Mouse (Mus musculus) liver, embryonic 14 days (tissue): ENCODE results near the gene Rasip1. TPM values are rescaled to one million over a fixed set of nuclear protein-coding genes. Genes with fewer than 3 reads are reported as not detected.

Source experiments
- polyA plus RNA-seq: library from polyadenylated mRNA; depleted of rRNA; stranded (reverse); fragments of >200 nt; gene quantifications from 2 replicates; pipeline ENCODE4 v1.2.3, GENCODE M21; 2012; rRNA removed

The Rasip1 gene
- polyA plus RNA-seq: 2.0 and 2.2 TPM in 2 replicates

DNA sequence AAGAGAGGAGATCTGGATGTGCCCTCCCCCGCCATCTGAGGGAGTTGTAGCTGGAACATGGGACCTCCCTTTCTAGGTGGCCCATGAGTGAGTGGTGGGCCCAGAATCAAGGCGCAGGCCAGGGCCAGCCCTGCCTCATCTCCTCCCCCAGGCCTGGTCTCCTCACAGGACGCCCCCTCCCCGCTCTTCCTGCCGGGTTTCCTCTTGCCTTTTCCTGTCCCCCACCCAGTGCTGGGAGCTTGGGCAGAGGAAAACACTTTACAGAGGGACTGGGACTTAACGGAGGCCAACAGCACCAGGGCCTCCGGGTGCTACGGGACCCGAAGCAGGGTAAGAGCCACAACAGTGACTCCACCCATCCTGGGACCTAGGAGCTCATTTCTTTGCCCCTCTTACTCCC lies at the start of gene Rasip1:
Gene Rasip1 (plus strand): TSS at position 228 of the 400 bp plus-strand sequence.

DNA sequence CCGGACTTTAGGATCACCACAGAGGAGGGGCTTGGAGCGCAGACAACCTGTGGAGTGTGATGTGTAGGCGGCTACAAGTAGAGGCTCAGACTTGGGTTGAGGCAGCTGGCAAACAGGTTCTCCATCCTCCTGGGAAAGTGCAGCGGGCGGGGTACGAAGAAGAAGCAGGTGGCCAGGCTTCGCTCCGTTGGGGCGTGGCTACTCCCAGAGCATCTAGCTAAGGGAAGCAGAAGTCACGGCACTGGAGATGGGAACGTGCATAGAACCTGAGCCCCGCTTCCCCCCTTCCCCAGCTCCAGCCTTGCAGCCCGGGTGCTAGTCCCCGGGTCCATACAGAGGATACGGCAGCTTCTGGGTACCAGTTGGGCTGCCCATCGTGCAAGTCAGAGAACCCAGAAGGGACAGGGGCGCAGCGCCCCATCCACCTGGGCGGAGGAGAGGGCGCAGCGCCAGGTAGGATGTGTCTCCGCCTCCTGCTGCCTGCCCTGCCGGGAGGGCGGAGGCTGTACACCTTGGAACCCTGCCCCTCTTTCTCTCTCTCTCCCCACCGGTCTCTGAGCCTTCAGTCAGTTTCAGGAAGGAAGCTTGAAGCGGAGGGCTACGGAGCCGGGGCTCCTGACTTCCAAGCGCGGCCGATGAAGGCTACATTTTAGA lies 10.1 kb upstream of the Rasip1 start, which contains the start of gene Fut1:
Gene Fut1 (plus strand): TSS at position 248 of the 654 bp plus-strand sequence.

DNA sequence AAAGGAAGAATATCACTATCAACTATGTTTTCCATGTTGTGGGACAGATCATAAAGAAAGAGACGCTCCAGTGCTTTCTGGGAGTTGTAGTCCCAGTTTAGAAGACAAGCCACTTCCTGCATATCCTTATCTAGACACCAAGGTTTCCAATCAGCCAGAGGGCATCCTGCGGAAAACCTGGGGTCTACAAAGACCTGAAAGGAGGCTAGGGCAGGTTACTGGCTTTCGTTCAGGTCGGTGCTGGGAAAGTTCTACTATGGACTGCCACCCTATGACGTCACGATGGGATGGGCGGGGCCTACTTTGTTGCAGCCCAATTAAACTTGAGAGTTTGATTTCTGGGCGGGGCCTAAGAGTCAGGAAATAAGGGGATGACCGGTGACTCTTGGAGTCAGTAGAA lies 5.8 kb upstream of the Rasip1 start, which contains the start of gene Izumo1:
Gene Izumo1 (plus strand): TSS at position 369 of the 400 bp plus-strand sequence.

DNA sequence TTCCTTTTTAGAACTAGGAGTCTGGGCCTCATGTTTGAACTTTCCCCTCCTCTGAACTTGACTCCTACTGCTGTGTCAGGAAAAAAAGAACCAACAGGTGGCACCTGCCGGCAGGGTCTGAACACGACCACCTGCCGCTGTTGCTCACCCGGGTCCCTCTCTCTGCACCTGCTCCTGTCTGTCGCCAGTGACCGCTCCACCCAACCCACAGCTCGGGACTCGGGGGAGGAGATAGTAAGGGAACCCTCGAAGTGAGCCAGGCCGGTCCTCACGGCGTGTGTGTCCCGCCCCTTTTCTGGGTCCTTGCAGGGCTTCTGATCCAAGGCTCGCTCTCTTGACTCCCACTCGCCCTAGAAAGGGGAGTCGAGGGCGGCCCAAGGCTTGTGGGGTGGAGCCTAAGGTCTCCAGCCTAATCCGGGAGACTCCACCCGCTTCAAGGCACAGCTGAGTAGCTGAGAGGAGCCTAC lies 12.3 kb downstream of the Rasip1 start, which contains the start of gene Mamstr:
Gene Mamstr (plus strand): TSS at position 417 of the 467 bp plus-strand sequence.

DNA sequence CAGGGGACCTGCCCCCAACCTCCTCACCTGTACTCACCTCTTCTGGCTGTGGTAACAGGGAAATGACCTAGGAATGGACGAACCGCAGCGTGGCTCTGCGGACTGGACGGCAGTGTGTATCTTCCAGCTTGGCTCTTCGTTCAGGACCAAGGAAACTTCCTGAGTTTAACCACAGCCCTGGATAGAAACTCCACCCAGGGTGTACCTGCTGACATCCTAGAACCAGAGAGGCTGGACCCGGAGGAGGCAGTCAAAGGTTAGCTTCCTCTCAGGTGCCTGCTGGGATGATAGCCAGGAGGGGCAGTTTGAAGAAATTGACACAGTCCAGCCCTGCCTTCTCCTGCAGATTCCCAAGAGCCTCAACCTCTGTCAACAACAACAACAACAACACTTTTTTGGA lies 38.9 kb downstream of the Rasip1 start, which contains the start of gene Fut2:
Gene Fut2 (minus strand): TSS at position 234 of the 400 bp plus-strand sequence.

DNA sequence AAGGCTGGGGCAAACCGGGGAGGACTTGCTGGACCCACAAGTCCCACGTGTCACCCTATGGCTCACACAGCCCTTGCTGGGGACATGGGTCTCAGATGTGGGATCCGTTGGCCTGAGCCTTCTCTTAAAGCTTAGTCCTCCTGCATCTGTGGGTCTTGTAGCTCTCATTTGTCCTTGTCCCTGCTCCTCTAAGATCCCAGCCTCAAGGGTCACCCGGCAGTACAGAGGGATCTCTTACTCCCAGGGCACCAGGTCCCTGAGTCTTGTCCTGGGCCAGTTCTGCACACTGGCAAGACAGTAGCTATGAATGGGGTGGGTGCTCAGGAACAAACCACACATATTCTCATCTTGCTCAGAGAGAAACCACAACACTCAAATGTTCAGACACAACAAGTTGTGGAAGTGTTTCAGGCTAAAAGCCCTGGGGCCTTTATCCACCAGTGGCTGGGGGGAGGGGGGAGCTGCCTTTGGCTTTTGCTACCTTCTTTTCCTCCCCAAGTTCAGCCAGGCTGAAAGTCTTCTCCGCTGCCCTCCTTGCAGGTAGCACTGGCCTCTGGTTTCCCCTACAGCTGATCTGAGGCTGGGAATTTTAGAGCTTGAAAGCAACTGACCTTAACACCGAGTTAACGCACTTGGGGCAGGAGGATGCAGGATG lies 56.2 kb downstream of the Rasip1 start, which contains the start of gene Ntn5:
Gene Ntn5 (plus strand): TSS at position 627 of the 655 bp plus-strand sequence.

Other genes with a start within 250 kb of the Rasip1 start
- 208 and 214 TPM in 2 replicates for gene Snrnp70, start 231.7 kb upstream of the Rasip1 start, polyA plus RNA-seq
- 0.01 TPM in 1 of 2 replicates, not detected in the other for gene Kcna7, start 221.8 kb upstream of the Rasip1 start, polyA plus RNA-seq
- 0.17 and 0.23 TPM in 2 replicates for gene Ntf5, start 213.8 kb upstream of the Rasip1 start, polyA plus RNA-seq
- gene Lhb, start 206.7 kb upstream of the Rasip1 start, polyA plus RNA-seq: not detected in 2 replicates
- 2.8 and 2.9 TPM in 2 replicates for gene Gys1, start 192.6 kb upstream of the Rasip1 start, polyA plus RNA-seq
- 66.7 and 69.1 TPM in 2 replicates for gene Ruvbl2, start 189.4 kb upstream of the Rasip1 start, polyA plus RNA-seq
- gene Ftl1, start 167.6 kb upstream of the Rasip1 start, polyA plus RNA-seq: 1,332 and 1,795 TPM in 2 replicates
- gene Bax, start 160.6 kb upstream of the Rasip1 start, polyA plus RNA-seq: 52.2 and 58.7 TPM in 2 replicates
- 0.18 and 0.29 TPM in 2 replicates for gene Tulp2, start 145.6 kb upstream of the Rasip1 start, polyA plus RNA-seq
- gene Gm45808, start 140.7 kb upstream of the Rasip1 start, polyA plus RNA-seq: 0.06 TPM in 1 of 2 replicates, not detected in the other
- 2.0 and 2.2 TPM in 2 replicates for gene Dhdh, start 138.7 kb upstream of the Rasip1 start, polyA plus RNA-seq
- gene Nucb1, start 117.1 kb upstream of the Rasip1 start, polyA plus RNA-seq: 55.1 and 58.3 TPM in 2 replicates
- gene Ppp1r15a, start 101.2 kb upstream of the Rasip1 start, polyA plus RNA-seq: 112 and 129 TPM in 2 replicates
- 0.75 and 0.86 TPM in 2 replicates for gene Plekha4, start 101.2 kb upstream of the Rasip1 start, polyA plus RNA-seq
- gene Hsd17b14, start 72.6 kb upstream of the Rasip1 start, polyA plus RNA-seq: 1.1 and 1.7 TPM in 2 replicates
- 35.6 and 40.6 TPM in 2 replicates for gene Bcat2, start 57.3 kb upstream of the Rasip1 start, polyA plus RNA-seq
- not detected in 2 replicates for gene Fgf21, start 12.0 kb upstream of the Rasip1 start, polyA plus RNA-seq
- gene Fut1, start 10.2 kb upstream of the Rasip1 start, polyA plus RNA-seq: 0.01 TPM in 1 of 2 replicates, not detected in the other
- 0.09 and 0.10 TPM in 2 replicates for gene Izumo1, start 5.7 kb upstream of the Rasip1 start, polyA plus RNA-seq
- 0.37 and 0.43 TPM in 2 replicates for gene Mamstr, start 12.5 kb downstream of the Rasip1 start, polyA plus RNA-seq
- gene Fut2, start 38.9 kb downstream of the Rasip1 start, polyA plus RNA-seq: not detected in 2 replicates
- gene Ntn5, start 56.5 kb downstream of the Rasip1 start, polyA plus RNA-seq: not detected in 2 replicates
- gene Sec1, start 66.9 kb downstream of the Rasip1 start, polyA plus RNA-seq: 0.02 TPM in 1 of 2 replicates, not detected in the other
- gene Car11, start 72.4 kb downstream of the Rasip1 start, polyA plus RNA-seq: 0.14 and 0.37 TPM in 2 replicates
- 0.67 TPM in 2 replicates for gene Dbp, start 77.6 kb downstream of the Rasip1 start, polyA plus RNA-seq
- gene Rpl18, start 88.0 kb downstream of the Rasip1 start, polyA plus RNA-seq: 524 and 540 TPM in 2 replicates
- gene Sphk2, start 90.5 kb downstream of the Rasip1 start, polyA plus RNA-seq: 6.3 and 7.1 TPM in 2 replicates
- 0.21 and 0.32 TPM in 2 replicates for gene Fam83e, start 93.7 kb downstream of the Rasip1 start, polyA plus RNA-seq
- not detected in 2 replicates for gene Spaca4, start 98.3 kb downstream of the Rasip1 start, polyA plus RNA-seq
- gene Lmtk3, start 156.2 kb downstream of the Rasip1 start, polyA plus RNA-seq: 0.13 and 0.24 TPM in 2 replicates
- gene Sult2b1, start 157.2 kb downstream of the Rasip1 start, polyA plus RNA-seq: 0.22 and 0.28 TPM in 2 replicates
- 19.2 and 19.7 TPM in 2 replicates for gene Cyth2, start 187.1 kb downstream of the Rasip1 start, polyA plus RNA-seq
- gene Kcnj14, start 197.3 kb downstream of the Rasip1 start, polyA plus RNA-seq: 0.08 TPM in 2 replicates
- 11.5 and 14.3 TPM in 2 replicates for gene Grwd1, start 203.5 kb downstream of the Rasip1 start, polyA plus RNA-seq
- gene Kdelr1, start 245.3 kb downstream of the Rasip1 start, polyA plus RNA-seq: 52.6 and 59.3 TPM in 2 replicates